Mouse (Mus musculus) CH12.LX (cell line): ENCODE measurements around the gene Cilp. TPM values are rescaled to one million over a fixed set of nuclear protein-coding genes. Genes with fewer than 3 reads are reported as not detected.

ENCODE experiments used
- DNase-seq: peaks from one replicate; pipeline ENCODE4 v3.0.0-alpha.2; 2013; ENCODE audit errors: extremely low read depth
- H3K27ac ChIP-seq: 2 replicates; pipeline ENCODE4 v1.5.1; 2012; ENCODE audit warnings: low read depth, mild to moderate bottlenecking, control low read depth, moderate library complexity; ENCODE audit not compliant: insufficient read depth
- H3K27me3 ChIP-seq: replicated peaks from 2 replicates; pipeline ENCODE3; 2012; ENCODE audit warnings: inconsistent platforms
- H3K36me3 ChIP-seq, 2 experiments: replicated peaks in 1 of 2; 2 replicates each; pipeline versions ENCODE3 to v1.6.1; 2012; ENCODE audit warnings: inconsistent platforms in 1 of 2, low read length in 1 of 2, mild to moderate bottlenecking in 1 of 2, mixed read lengths in 1 of 2, moderate library complexity in 1 of 2; ENCODE audit not compliant: control insufficient read depth in 1 of 2, insufficient read depth in 1 of 2
- H3K4me1 ChIP-seq, 2 experiments: 2 replicates each; pipeline ENCODE4 v1.6.1; 2012; ENCODE audit warnings: inconsistent platforms in 1 of 2, moderate library complexity in 1 of 2; ENCODE audit not compliant: insufficient read depth in 2 of 2, control insufficient read depth in 1 of 2
- H3K4me2 ChIP-seq: 2 replicates; pipeline ENCODE4 v1.6.1; 2012; ENCODE audit warnings: low read depth, mild to moderate bottlenecking, control low read depth; ENCODE audit not compliant: poor library complexity, insufficient read depth, severe bottlenecking
- H3K4me3 ChIP-seq, 3 experiments: fragments of 150-350 bp in 1 of 3; sonication (generic) in 1 of 3; replicated peaks in 1 of 3; 2 replicates each; pipeline versions ENCODE3 to v1.5.1; 2011 to 2012; ENCODE audit warnings: low read depth in 2 of 3, low read length in 2 of 3, mild to moderate bottlenecking in 2 of 3, moderate library complexity in 2 of 3, control low read depth in 1 of 3, improper control_type of control experiment in 1 of 3, inconsistent platforms in 1 of 3, mixed read lengths in 1 of 3; ENCODE audit not compliant: poor library complexity in 1 of 3
- H3K79me2 ChIP-seq: replicated peaks from 2 replicates; pipeline ENCODE4 v1.6.1; 2012; ENCODE audit warnings: mild to moderate bottlenecking, moderate library complexity; ENCODE audit not compliant: control insufficient read depth, poor library complexity, insufficient read depth, severe bottlenecking; ENCODE audit errors: extremely low read depth
- H3K9ac ChIP-seq: 2 replicates; pipeline ENCODE4 v1.6.1; 2012; ENCODE audit warnings: low read depth, mild to moderate bottlenecking, control low read depth, moderate library complexity; ENCODE audit not compliant: insufficient read depth
- H3K9me3 ChIP-seq: replicated peaks from 2 replicates; pipeline ENCODE3; 2012; ENCODE audit warnings: low read length, inconsistent platforms, mixed read lengths
- BHLHE40 ChIP-seq: IDR thresholded peaks from 2 replicates; pipeline ENCODE4 v1.6.1; 2011; ENCODE audit warnings: mild to moderate bottlenecking, low read depth, low read length, improper control_type of control experiment
- CTCF ChIP-seq, 2 experiments: IDR thresholded peaks in 1 of 2; conservative IDR thresholded peaks in 1 of 2; 2 replicates each; pipeline ENCODE4 v1.5.1; 2011 to 2012; ENCODE audit warnings: low read depth in 2 of 2, low read length in 2 of 2, improper control_type of control experiment in 1 of 2, inconsistent platforms in 1 of 2, mild to moderate bottlenecking in 1 of 2, moderate library complexity in 1 of 2
- ELF1 ChIP-seq: IDR thresholded peaks from 2 replicates; pipeline ENCODE4 v1.6.1; 2014; ENCODE audit warnings: low read depth, mild to moderate bottlenecking, inconsistent platforms, low read length, improper control_type of control experiment
- EP300 ChIP-seq: IDR thresholded peaks from 2 replicates; pipeline ENCODE4 v1.6.1; 2011; ENCODE audit warnings: low read length, improper control_type of control experiment
- ETS1 ChIP-seq: conservative IDR thresholded peaks from 2 replicates; pipeline ENCODE4 v1.6.1; 2012; ENCODE audit warnings: low read depth, mild to moderate bottlenecking, inconsistent platforms, low read length, improper control_type of control experiment, moderate library complexity
- GABPA ChIP-seq: IDR thresholded peaks from 2 replicates; pipeline ENCODE4 v1.6.1; 2012; ENCODE audit warnings: low read depth, low read length, improper control_type of control experiment, inconsistent platforms; ENCODE audit not compliant: insufficient replicate concordance
- IRF4 ChIP-seq: IDR thresholded peaks from 2 replicates; pipeline ENCODE4 v1.6.1; 2014; ENCODE audit warnings: low read depth, mild to moderate bottlenecking, inconsistent platforms, low read length, improper control_type of control experiment
- JUN ChIP-seq: IDR thresholded peaks from 2 replicates; pipeline ENCODE4 v1.6.1; 2011; ENCODE audit warnings: low read depth, mild to moderate bottlenecking, low read length, improper control_type of control experiment, moderate library complexity; ENCODE audit not compliant: insufficient read depth
- JUND ChIP-seq: conservative IDR thresholded peaks from 2 replicates; pipeline ENCODE4 v1.6.1; 2011; ENCODE audit warnings: low read depth, low read length, improper control_type of control experiment
- KAT2A ChIP-seq: IDR thresholded peaks from 2 replicates; pipeline ENCODE4 v1.6.1; 2012; ENCODE audit warnings: low read length, improper control_type of control experiment, inconsistent platforms; ENCODE audit not compliant: insufficient replicate concordance
- MAFK ChIP-seq: IDR thresholded peaks from 2 replicates; pipeline ENCODE4 v1.6.1; 2011; ENCODE audit warnings: low read length, improper control_type of control experiment; ENCODE audit not compliant: insufficient replicate concordance
- MEF2A ChIP-seq: IDR thresholded peaks from 2 replicates; pipeline ENCODE4 v1.6.1; 2014; ENCODE audit warnings: low read depth, mild to moderate bottlenecking, inconsistent platforms, low read length, improper control_type of control experiment, borderline replicate concordance
- MXI1 ChIP-seq: IDR thresholded peaks from 2 replicates; pipeline ENCODE4 v1.6.1; 2011; ENCODE audit warnings: mild to moderate bottlenecking, low read depth, low read length, improper control_type of control experiment
- MYC ChIP-seq: IDR thresholded peaks from 2 replicates; pipeline ENCODE4 v1.6.1; 2011; ENCODE audit warnings: low read depth, mild to moderate bottlenecking, improper control_type of control experiment, low read length
- NELFE ChIP-seq: IDR thresholded peaks from 2 replicates; pipeline ENCODE4 v1.6.1; 2011; ENCODE audit warnings: low read depth, low read length, improper control_type of control experiment
- POLR2A ChIP-seq: IDR thresholded peaks from 2 replicates; pipeline ENCODE4 v1.6.1; 2011; ENCODE audit warnings: low read depth, mild to moderate bottlenecking, improper control_type of control experiment, low read length
- POLR2AphosphoS2 ChIP-seq: IDR thresholded peaks from 2 replicates; pipeline ENCODE4 v1.6.1; 2011; ENCODE audit warnings: low read depth, low read length, improper control_type of control experiment
- RCOR1 ChIP-seq: conservative IDR thresholded peaks from 2 replicates; pipeline ENCODE4 v1.6.1; 2012; ENCODE audit warnings: low read depth, mild to moderate bottlenecking, inconsistent platforms, low read length, improper control_type of control experiment
- SIN3A ChIP-seq: IDR thresholded peaks from 2 replicates; pipeline ENCODE4 v1.6.1; 2012; ENCODE audit warnings: low read length, improper control_type of control experiment, inconsistent platforms
- SMC3 ChIP-seq: IDR thresholded peaks from 2 replicates; pipeline ENCODE4 v1.6.1; 2011; ENCODE audit warnings: low read depth, low read length, improper control_type of control experiment
- TBP ChIP-seq: conservative IDR thresholded peaks from 2 replicates; pipeline ENCODE4 v1.6.1; 2011; ENCODE audit warnings: low read depth, low read length, improper control_type of control experiment
- TCF12 ChIP-seq: IDR thresholded peaks from 2 replicates; pipeline ENCODE4 v1.6.1; 2014; ENCODE audit warnings: low read depth, mild to moderate bottlenecking, inconsistent platforms, low read length, improper control_type of control experiment
- USF1 ChIP-seq: IDR thresholded peaks from 2 replicates; pipeline ENCODE4 v1.6.1; 2014; ENCODE audit warnings: low read depth, mild to moderate bottlenecking, inconsistent platforms, low read length, improper control_type of control experiment
- ZC3H11A ChIP-seq: IDR thresholded peaks from 2 replicates; pipeline ENCODE4 v1.6.1; 2012; ENCODE audit warnings: low read depth, mild to moderate bottlenecking, inconsistent platforms, low read length, improper control_type of control experiment
- dilution Hi-C: fragments of 300-500 bp; cut with MboI; formaldehyde crosslinking; loops from 2 replicates; pipeline ENCODE4 v1.14.3; 2020; ENCODE audit warnings: low sequenced_read_pairs; ENCODE audit not compliant: extremely low pct_unique_long_range_greater_than_20kb, extremely low pct_ligation_motif_present
- in situ Hi-C: fragments of 300-500 bp; cut with MboI; formaldehyde crosslinking; loops from 3 replicates; pipeline ENCODE4 v1.14.3; 2019; ENCODE audit warnings: low sequenced_read_pairs, low pct_ligation_motif_present, low pct_unique_long_range_greater_than_20kb, mixed read lengths
- polyA plus RNA-seq: library from polyadenylated mRNA; unstranded; fragments of >175 nt; gene quantifications from 2 replicates; pipeline ENCODE4 v1.2.1, GENCODE M21; 2012; ENCODE audit warnings: low read depth; ENCODE audit not compliant: insufficient read length
- total RNA-seq, 2 experiments: library from RNA; depleted of rRNA; stranded (reverse); fragments of 300-350 nt in 1 of 2; fragments of >200 nt in 1 of 2; gene quantifications; 2 replicates each; pipeline ENCODE4 v1.2.3; 2012 to 2014

Cilp gene
- total and polyA plus RNA-seq, 3 experiments, result not detected

DNA sequence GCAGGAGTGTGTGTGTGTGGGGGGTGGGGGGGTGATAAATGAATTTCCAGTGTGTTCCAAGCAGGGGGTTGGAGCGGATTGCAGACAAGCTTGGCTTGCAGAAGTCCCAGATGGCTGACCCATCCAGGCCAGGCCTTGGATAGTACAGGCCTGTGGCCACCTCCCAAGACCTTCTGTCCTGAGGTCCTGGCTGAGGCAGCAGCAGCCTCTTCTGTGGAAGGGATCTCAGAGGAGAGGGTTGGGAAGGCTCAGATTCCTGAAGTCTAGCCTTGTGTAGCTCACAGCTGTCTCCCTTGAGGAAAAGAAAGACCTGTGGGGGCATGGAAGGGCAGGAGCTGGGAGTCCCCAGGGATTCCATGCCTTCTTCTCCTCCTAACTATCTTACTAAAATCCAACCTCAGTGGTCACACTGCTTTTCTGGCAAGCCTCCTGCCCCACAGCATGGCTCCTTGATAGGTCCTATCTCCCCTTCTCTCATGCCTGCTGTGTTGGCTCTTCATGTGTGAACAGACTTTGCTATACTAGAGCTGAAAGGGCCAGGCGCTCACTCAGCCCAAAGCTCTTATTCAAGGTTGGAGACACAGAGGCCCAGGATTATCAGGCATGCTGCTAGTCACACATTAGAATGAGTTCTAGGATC lies 3.3 kb upstream of the Cilp start:
- dilution Hi-C loops (no loop called here), in situ Hi-C loops (no loop called here)
- no peak for DNase-seq
- no peaks in the 10 kb centered on the region for H3K79me2 ChIP-seq
- peaks cover 4 to 6% of the 10 kb centered on the region in 2 experiments; a peak in 2 of 4 replicates for H3K4me1 ChIP-seq
- no peak overlapping the region for H3K27ac ChIP-seq
- no peak for TF ChIP-seq TBP
- TF ChIP-seq MXI1, result no peak
- TF ChIP-seq EP300, result no peak
- no peak for TF ChIP-seq ETS1
- TF ChIP-seq RCOR1, result no peak
- no peak for TF ChIP-seq ELF1
- no peak for TF ChIP-seq CTCF (conservative IDR thresholded peaks at IDR 0.05 in 1 of 2, IDR thresholded peaks at IDR 0.05 in 1 of 2; ENCODE audit: low read depth in 2 of 2, low read length in 2 of 2)
- TF ChIP-seq SMC3, result no peak
- no peak for TF ChIP-seq POLR2AphosphoS2
- H3K36me3 ChIP-seq, result no peaks in the 10 kb centered on the region
- no peak overlapping the region for H3K9ac ChIP-seq
- no peaks in the 10 kb centered on the region for H3K9me3 ChIP-seq
- peaks cover 15% of the 10 kb centered on the region for H3K27me3 ChIP-seq
- H3K4me3 ChIP-seq, result no peak overlapping the region
- no peak overlapping the region for H3K4me2 ChIP-seq

DNA sequence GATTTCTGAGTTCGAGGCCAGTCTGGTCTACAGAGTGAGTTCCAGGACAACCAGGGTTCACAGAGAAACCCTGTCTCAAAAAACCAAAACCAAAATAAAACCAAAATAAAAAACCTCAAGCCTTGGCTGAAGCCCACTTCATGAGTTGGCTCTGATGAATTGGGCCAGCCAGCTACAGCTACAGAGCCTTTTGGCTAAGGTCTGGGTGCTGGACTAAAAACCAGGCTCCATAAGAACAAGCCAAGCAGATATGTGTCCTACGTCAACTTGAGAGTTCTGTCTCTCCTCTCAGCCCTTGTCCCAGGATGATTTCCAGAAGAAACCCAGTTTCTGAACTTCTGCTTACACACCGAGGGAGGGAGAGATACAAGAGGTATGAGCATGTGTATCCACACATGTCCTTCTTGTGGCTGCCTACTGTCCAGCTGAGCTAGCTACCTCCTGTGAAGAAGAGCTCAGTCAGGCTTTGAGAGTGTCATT lies 2.3 kb upstream of the Cilp start:
- DNase-seq, result no peak
- no peak overlapping the region for H3K4me3 ChIP-seq
- no peak for TF ChIP-seq TCF12
- TF ChIP-seq SIN3A, result no peak
- no peak for TF ChIP-seq USF1
- TF ChIP-seq IRF4, result no peak
- TF ChIP-seq GABPA, result no peak
- no peak for TF ChIP-seq BHLHE40
- no peak for TF ChIP-seq MYC
- no peak for TF ChIP-seq MAFK
- no peak for TF ChIP-seq ZC3H11A
- no peak for TF ChIP-seq RCOR1
- TF ChIP-seq POLR2A, result no peak
- no peak for TF ChIP-seq KAT2A
- TF ChIP-seq ETS1, result no peak
- no peak for TF ChIP-seq JUN
- no peak for TF ChIP-seq JUND
- TF ChIP-seq POLR2AphosphoS2, result no peak
- no peak for TF ChIP-seq NELFE
- no peak for TF ChIP-seq MEF2A
- no peak for TF ChIP-seq SMC3
- TF ChIP-seq, all 38 proteins: peak for 0
- no peak overlapping the region for H3K27ac ChIP-seq
- in situ Hi-C loops, result no loop called here
- H3K4me2 ChIP-seq, result no peak overlapping the region
- H3K36me3 ChIP-seq, result no peaks in the 10 kb centered on the region
- no peak overlapping the region for H3K9ac ChIP-seq
- H3K79me2 ChIP-seq, result no peaks in the 10 kb centered on the region
- peaks cover 0 to 2% of the 10 kb centered on the region in 2 experiments; a peak in 1 of 4 replicates for H3K4me1 ChIP-seq
- dilution Hi-C loops, result no loop called here
- H3K27me3 ChIP-seq, result peaks cover 24% of the 10 kb centered on the region
- H3K9me3 ChIP-seq, result no peaks in the 10 kb centered on the region
